Mouse (Mus musculus): ENCODE measurements around the gene Zp2. TPM values are rescaled to one million over a fixed set of nuclear protein-coding genes. Genes with fewer than 3 reads are reported as not detected.

Gene Zp2
- polyA plus RNA-seq, 1 experiment, result not detected

DNA sequence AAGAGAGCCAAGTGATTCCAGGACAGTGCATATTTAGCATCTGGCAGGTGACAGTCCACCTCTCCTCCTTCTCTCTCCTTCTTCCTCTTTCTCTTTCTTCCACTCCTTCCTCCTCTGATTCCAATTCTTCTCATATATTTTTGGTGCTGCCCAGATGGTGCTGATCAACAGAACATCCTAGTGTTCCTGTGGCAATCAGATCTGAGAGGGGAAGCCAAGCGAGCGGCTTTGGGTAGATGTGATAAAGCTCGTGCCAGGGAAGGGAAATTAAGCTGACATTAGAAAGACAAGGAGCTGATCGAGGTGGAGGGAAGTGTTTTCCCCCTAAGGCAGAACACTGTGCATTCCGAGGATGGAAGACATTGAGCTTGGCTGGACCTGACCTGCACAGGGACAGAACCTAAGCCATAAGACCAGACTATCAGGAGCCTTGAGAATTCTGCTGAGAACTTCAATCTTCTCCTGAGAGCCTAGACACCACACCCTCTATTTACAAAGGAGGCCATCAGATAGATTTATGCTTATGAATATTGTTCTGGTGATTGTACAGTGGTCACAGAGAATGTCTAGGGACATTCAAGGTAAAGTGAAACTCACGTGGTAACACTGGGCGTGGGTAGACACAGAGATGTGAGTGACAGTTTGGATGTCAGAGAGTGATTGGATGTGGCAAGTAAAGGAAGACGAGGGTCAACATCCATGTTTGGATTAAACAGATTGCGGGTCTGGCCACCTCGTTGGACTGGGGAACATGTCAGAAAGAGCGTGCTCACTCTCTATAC lies 29.8 kb upstream of the Zp2 start:
- no peak for DNase-seq (ENCODE audit: low read depth)
- no peak for TF ChIP-seq CTCF (IDR thresholded peaks at IDR 0.05; ENCODE audit: borderline replicate concordance, extremely low read depth, insufficient read depth, insufficient read length)
- no peak for TF ChIP-seq POLR2A (IDR thresholded peaks at IDR 0.05; ENCODE audit: borderline replicate concordance, extremely low read depth, insufficient read depth, insufficient read length, poor library complexity, severe bottlenecking)

DNA sequence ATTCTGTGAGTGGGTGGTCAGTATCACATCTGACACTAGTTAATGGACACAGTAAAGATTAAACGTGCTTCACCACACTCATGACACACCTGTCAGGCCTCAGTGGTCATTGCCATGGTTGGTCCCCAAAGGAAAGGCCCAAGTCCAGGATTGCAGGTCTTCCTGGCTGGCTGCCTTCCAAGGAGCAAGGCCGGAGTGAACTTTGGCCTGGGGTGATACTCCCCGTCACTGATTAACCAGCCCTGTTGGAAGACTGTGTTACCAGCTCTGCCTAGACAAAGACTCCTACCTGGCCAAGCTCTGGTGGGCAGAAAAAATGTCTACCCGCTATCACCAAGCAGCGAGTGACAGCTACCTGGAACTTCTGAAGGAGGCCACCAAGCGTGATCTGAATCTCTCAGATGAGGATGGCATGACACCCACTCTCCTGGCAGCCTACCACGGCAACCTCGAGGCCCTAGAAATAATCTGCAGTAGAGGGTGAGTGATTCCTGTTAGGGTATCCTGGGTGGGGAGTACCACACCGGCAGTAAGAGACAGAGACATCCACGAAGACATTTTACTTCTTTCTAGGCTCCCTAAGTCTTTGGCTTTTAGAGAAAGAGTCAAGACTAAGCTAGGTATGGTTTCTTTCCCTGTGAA lies 28.6 kb upstream of the Zp2 start, which contains the start of gene Anks4b:
Gene Anks4b (plus strand): TSS at position 256 of the 642 bp plus-strand sequence.
- TF ChIP-seq POLR2A (IDR thresholded peaks at IDR 0.05; ENCODE audit: borderline replicate concordance, extremely low read depth, insufficient read depth, insufficient read length, poor library complexity, severe bottlenecking) (no peak), CTCF (IDR thresholded peaks at IDR 0.05; ENCODE audit: borderline replicate concordance, extremely low read depth, insufficient read depth, insufficient read length) (no peak)
- no peak for DNase-seq (ENCODE audit: low read depth)

DNA sequence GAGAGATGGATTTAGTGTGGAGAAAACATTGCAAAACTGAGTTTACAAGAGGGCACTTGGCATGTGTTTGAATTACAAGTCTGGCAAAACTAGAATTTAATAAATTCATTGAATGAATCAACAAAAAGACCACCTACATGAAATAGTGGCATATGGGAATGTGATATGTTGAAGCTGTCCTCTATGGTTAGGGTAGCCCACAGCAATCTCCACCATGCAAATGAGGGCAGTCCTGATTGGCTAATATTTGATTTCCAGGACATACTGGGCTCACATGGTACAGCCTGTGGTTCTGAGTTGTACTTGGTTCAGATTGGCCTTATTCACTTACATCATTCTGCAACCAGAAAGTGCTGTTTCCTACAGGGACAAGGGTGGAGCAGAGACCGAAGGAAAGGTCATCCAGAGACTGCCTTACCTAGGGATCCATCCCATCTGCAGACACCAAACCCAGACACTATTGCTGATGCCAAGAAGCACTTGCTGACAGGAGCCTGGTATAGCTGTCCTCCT lies 27.2 kb upstream of the Zp2 start:
- TF ChIP-seq CTCF (IDR thresholded peaks at IDR 0.05; ENCODE audit: borderline replicate concordance, extremely low read depth, insufficient read depth, insufficient read length), result no peak
- no peak for TF ChIP-seq POLR2A (IDR thresholded peaks at IDR 0.05; ENCODE audit: borderline replicate concordance, extremely low read depth, insufficient read depth, insufficient read length, poor library complexity, severe bottlenecking)
- no peak for DNase-seq (ENCODE audit: low read depth)

DNA sequence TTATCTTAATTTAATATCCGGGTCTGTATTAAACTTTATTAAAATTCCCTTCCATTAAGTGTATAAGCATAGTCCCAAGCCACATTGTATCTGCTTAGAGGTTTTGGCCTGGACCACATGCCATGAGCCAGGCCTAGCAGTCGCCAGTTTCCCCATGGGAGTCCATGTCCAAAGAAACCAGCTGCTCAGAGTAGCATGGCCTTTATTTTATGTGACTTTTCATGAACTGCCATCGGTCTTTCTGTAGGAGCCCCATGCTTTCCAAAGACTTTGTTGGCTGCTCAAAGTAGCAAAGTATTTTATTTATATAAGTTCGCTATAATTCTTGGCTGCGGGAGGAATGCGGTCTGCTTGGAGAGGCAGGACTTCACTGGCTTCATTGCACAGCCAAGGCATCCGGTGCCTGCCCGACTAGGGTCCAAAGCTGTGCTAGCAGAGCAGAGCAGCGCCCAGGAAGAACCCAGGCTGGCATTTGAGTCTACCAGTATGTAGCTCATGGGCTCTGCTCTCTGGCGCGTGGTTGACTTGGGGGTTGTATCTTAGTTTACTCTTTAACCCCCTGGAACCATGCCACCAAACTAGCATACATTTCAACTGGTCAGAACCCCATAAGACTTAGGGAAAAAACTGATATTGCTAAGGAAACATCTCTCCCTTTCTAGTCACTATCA lies 18.6 kb upstream of the Zp2 start:
- no peak for DNase-seq (ENCODE audit: low read depth)
- TF ChIP-seq CTCF (IDR thresholded peaks at IDR 0.05; ENCODE audit: borderline replicate concordance, extremely low read depth, insufficient read depth, insufficient read length) (no peak), POLR2A (IDR thresholded peaks at IDR 0.05; ENCODE audit: borderline replicate concordance, extremely low read depth, insufficient read depth, insufficient read length, poor library complexity, severe bottlenecking) (no peak)

DNA sequence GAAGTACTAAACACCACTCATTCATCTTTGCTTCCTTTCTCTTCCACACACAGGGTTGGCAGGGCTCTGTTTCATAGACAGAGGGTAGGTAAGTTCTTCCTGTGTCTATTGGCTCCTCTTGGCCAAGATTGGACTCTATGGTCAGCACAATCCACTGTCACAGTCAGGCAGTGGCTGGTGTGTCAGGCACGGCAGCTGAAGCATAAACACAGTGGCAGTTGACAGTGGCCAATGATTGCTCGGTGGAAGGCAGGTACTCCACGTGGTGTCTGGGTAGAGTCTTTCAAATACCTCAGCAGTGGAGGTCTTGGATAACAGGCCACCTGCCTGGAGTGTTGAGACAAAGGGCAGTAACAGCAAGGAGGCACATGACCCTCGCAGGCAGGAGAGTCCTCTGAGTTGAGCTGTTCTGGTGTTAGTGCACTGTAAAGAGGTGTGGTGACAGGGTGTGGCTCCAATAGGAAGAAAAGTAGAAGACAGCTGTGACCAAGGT lies 13.1 kb upstream of the Zp2 start:
- DNase-seq (ENCODE audit: low read depth), result no peak
- TF ChIP-seq POLR2A (IDR thresholded peaks at IDR 0.05; ENCODE audit: borderline replicate concordance, extremely low read depth, insufficient read depth, insufficient read length, poor library complexity, severe bottlenecking), result no peak
- TF ChIP-seq CTCF (IDR thresholded peaks at IDR 0.05; ENCODE audit: borderline replicate concordance, extremely low read depth, insufficient read depth, insufficient read length), result no peak

DNA sequence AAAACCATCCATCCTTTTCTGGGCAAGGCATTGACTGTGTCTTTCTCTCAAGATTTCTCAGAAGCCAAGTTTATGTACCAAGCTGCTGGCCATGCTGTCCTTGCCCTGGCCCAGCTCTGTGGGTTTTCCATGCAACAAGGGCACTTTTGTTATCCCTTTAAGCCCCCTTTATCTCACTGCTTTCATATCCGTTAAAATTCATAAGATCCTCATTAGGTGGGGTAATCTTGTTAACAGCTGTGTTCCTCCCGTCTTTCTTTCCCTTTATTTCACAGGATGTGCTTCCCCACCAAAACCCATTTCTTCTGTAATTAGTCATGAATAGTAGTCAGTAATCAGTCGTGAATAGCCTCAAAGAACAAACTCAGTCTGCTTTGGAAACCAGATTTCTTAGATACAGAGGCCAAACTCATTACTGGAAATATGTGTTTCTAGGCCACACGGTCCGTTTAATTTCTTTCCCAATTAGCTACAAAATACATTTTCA lies 12.5 kb upstream of the Zp2 start:
- TF ChIP-seq CTCF (IDR thresholded peaks at IDR 0.05; ENCODE audit: borderline replicate concordance, extremely low read depth, insufficient read depth, insufficient read length), result no peak
- TF ChIP-seq POLR2A (IDR thresholded peaks at IDR 0.05; ENCODE audit: borderline replicate concordance, extremely low read depth, insufficient read depth, insufficient read length, poor library complexity, severe bottlenecking), result no peak
- peak; percentile 87 for DNase-seq (ENCODE audit: low read depth)

DNA sequence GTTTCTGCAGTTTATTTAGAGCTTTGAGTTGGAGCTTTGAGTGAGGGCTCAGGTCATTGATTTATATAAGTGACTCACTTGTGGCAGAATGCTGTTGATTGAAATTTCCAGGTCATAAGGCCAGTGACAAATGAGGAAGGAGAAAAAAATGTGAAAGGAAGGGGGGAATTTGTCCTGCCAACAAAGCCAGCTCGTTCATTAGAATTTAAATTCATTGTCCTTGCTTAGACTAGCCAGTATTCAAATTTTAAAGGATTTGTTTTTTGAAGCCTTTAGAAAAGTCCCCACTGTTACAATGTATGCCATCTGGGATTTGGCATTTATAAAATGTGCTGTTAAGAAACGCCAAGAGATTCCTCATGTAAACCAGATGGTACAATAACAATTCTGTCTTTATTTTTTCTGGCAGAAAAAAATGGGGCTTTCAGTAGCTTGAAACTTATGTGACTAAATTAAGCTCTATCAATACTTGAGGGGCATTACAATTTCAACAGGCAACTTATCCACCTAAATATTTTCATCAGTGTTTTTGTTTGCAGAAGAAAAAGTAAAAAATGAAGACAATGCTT lies 11.8 kb upstream of the Zp2 start:
- DNase-seq (ENCODE audit: low read depth), result peak; percentile 82
- TF ChIP-seq POLR2A (IDR thresholded peaks at IDR 0.05; ENCODE audit: borderline replicate concordance, extremely low read depth, insufficient read depth, insufficient read length, poor library complexity, severe bottlenecking) (no peak), CTCF (IDR thresholded peaks at IDR 0.05; ENCODE audit: borderline replicate concordance, extremely low read depth, insufficient read depth, insufficient read length) (no peak)

DNA sequence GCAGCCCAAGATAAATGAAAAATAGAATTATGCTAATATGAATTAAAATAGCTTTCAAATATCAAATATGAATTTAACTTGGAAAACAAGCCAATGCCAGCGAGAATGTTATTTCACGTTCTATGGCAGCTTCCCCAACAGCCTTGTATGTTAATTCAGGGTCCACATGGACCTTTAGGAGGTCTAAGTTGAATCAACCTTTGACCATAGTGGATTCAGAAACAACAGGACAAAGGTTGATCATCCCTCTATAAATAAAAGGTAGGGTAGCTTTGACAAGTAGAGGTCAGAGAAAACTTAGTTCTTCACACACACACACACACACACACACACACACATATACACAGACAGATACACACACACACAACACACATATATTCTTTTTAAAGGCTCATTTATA lies 5.8 kb upstream of the Zp2 start:
- no peak for TF ChIP-seq POLR2A (IDR thresholded peaks at IDR 0.05; ENCODE audit: borderline replicate concordance, extremely low read depth, insufficient read depth, insufficient read length, poor library complexity, severe bottlenecking)
- no peak for TF ChIP-seq CTCF (IDR thresholded peaks at IDR 0.05; ENCODE audit: borderline replicate concordance, extremely low read depth, insufficient read depth, insufficient read length)
- no peak for DNase-seq (ENCODE audit: low read depth)

DNA sequence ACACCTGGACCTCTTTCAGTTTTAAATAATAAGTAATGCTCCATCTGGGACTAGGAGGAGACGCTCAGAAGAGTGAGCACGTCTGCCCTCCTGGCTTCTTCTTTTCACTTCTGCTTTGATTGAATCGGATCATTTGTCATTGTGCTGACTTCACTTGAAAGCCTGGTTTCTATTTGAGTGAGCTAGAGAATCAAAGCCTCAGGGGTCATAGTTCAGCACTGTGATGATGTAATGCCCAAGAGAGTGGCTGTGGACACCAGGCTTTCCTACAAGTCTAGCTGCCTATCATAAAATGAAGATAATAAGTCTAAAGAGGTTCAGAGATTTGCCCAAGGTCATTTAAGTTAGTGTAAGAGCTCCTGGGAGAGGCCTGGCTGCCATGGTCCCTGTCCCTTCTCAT lies 5.2 kb upstream of the Zp2 start:
- DNase-seq (ENCODE audit: low read depth), result peak; percentile 35
- no peak for TF ChIP-seq POLR2A (IDR thresholded peaks at IDR 0.05; ENCODE audit: borderline replicate concordance, extremely low read depth, insufficient read depth, insufficient read length, poor library complexity, severe bottlenecking)
- no peak for TF ChIP-seq CTCF (IDR thresholded peaks at IDR 0.05; ENCODE audit: borderline replicate concordance, extremely low read depth, insufficient read depth, insufficient read length)

DNA sequence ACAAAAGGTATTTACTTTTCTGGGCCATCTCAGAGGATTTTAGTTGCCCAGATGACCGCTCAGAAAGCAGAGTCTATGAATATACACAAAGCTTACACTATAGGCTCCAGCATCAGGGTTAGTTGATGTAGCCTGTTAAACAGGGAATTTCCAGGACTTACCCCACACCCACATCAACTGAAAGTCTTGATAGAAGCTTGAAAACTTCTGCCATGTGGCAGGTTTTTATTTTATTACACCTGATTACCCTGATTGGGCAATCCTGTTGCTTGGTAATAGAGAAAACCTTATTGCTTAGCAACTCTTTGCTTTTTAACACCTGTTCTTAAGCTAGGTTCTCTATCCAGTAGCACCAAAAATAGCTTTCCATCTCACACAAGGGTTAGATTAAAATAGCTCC lies 2.3 kb downstream of the Zp2 start:
- DNase-seq (ENCODE audit: low read depth), result no peak
- TF ChIP-seq CTCF (IDR thresholded peaks at IDR 0.05; ENCODE audit: borderline replicate concordance, extremely low read depth, insufficient read depth, insufficient read length) (no peak), POLR2A (IDR thresholded peaks at IDR 0.05; ENCODE audit: borderline replicate concordance, extremely low read depth, insufficient read depth, insufficient read length, poor library complexity, severe bottlenecking) (no peak)

DNA sequence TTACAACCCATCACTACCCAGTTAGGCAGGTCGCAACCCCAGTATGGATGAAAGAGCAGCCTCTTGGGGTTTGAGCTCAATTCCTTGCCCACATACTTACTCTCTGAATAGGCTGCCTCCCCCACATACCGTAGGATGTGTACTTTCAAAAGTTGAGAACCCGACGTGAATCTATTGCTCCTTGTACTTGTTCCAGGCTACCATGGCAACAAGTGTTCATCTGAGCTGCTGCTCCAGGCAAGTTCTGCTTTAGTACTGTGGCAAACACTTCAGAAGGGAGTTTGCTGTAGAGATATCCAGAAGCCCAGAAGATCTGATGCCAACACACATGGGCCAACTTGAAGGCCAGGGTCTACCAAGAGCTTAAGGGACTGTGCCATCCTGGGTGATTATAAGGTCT lies 16.1 kb downstream of the Zp2 start:
- no peak for DNase-seq (ENCODE audit: low read depth)
- no peak for TF ChIP-seq CTCF (IDR thresholded peaks at IDR 0.05; ENCODE audit: borderline replicate concordance, extremely low read depth, insufficient read depth, insufficient read length)
- TF ChIP-seq POLR2A (IDR thresholded peaks at IDR 0.05; ENCODE audit: borderline replicate concordance, extremely low read depth, insufficient read depth, insufficient read length, poor library complexity, severe bottlenecking), result no peak

Measured in brain, embryonic 14.5 days (tissue).